Mouse (Mus musculus) testis, adult 2 months (tissue): Measurements from ENCODE around the gene Zfp628.

Experiments
- CTCF ChIP-seq: fragments of 200-500 bp; IDR thresholded peaks from 2 replicates; pipeline ENCODE4 v1.5.1; 2012; ENCODE audit warnings: low read depth, mild to moderate bottlenecking, inconsistent platforms, low read length, moderate library complexity; ENCODE audit not compliant: control insufficient read depth, insufficient read depth, insufficient replicate concordance
- POLR2A ChIP-seq: fragments of 200-500 bp; IDR thresholded peaks from 2 replicates; pipeline ENCODE4 v1.6.1; 2012; ENCODE audit warnings: low read depth, mild to moderate bottlenecking, inconsistent platforms, low read length, moderate library complexity; ENCODE audit not compliant: control insufficient read depth

- TF ChIP-seq CTCF (no peak), POLR2A (no peak)
These were observed 15.1 kb upstream of the Zfp628 start for GRCm38 (mm10) chr7:4899649-4900522.
